Mouse (Mus musculus) left cerebral cortex, postnatal 36 days (tissue): ENCODE measurements around the gene Nin. TPM values are rescaled to one million over a fixed set of nuclear protein-coding genes. Genes with fewer than 3 reads are reported as not detected.
A peak's percentile ranks its signal among the peaks of the same experiment; 100 is the strongest.

Source experiments
- DNase-seq, 2 experiments: peaks; one replicate each; pipeline ENCODE4 v3.0.0; 2021 to 2022; ENCODE audit warnings: low spot score in 2 of 2, mixed read lengths in 1 of 2
- intact Hi-C: fragments of 180-260 bp; cut with DNase I; formaldehyde crosslinking; loops from one replicate; pipeline ENCODE4 v1.15.1; 2025
- total RNA-seq, 2 experiments: library from RNA; stranded (reverse); gene quantifications; 2 replicates each; pipeline ENCODE4 v1.2.3; 2021

The Nin gene
- total RNA-seq, 2 experiments from 2014 or later: 54.4 to 72.2 TPM

DNA sequence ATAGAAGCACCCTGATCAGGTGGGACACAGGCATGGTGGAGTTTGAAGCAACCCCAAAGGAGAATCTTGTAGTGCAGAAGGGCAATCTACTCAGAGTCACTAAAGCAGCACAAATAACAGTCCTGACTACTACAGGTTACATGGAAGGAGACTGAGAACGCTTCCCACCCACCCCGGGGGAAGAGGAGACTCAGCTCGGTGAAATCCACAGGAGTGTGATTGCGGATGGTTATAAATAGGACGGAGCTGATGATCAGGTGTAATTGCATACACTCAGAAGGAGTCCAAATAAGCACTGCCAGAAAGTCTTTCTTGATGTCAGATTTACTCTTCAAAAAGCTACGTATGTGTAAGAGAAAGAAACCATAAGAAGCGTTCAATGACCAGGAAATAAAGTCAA lies 15.6 kb downstream of the Nin start:
- intact Hi-C loops: no loop called here
- DNase-seq: no peak

DNA sequence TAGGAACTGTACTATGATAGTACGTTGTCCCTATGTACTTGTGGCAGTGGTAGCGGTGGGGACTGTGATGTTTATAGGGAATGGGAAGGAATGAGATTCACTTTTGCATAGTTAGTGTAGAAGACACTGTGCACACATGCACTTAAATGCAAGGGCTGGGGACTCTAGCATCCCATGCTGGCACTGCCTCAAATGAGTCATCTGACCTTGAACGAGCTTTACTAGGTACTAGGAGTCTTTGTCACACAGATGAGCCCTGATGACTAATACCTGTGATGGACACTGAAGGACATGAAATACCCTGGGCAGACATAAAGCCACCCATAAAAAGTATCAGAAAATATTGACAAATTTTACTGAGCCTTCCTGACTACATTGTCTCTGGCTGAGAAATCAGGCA lies 16.2 kb downstream of the Nin start:
- no peak for DNase-seq

DNA sequence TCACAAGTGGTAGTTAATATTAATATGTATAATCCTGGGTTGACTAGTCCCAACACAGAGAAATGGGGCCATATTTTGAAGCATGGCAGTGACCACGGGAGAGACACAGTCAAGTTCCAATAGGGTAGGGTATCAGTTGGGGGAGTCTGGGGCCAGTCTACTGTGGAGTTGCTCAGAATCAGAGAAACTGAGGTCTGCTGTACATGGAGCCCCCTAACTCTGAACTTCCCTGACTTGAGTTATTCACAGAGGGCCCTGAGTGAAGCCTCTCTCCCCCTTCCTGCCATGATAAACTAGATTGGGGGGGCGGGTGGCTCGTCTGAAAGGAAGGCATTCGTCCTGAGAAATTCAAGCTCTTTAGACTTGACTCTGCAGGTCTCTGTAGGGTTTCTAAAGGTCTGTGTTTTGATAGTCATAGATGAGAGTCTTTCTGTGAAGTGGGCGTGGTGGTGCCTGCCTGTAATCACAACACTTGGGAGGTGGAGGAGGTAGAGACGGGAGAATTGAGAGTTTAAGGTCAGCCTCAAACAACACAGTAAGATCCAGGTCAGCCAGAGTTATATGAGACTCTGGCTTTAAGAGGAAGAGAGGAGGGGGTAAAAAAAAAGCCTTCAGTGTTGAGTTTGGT lies 20.1 kb downstream of the Nin start:
- intact Hi-C loops: no loop called here
- no peak for DNase-seq

More for the DNA sequence above, 16.2 kb downstream of the Nin start:
- intact Hi-C loops: no loop called here

DNA sequence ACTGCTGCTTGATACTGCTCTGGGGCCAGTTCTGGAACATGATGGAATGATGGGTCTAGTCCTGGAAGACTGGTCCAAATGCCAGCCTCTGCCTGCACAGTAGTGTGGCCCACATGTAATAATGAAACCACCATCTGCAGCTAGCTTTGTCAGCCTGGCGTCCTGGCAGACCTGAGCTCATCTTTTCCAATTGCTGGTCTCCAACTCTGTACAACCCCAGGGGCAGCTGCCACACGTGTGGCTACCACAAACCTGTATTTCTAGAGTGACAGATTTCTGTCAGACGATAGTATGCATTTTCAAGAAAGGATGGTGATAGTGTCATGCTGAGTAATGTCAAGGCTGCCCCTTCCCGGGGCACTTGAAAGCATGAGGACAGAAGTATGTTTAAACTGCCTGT lies 25.2 kb downstream of the Nin start:
- intact Hi-C loops: no loop called here

DNA sequence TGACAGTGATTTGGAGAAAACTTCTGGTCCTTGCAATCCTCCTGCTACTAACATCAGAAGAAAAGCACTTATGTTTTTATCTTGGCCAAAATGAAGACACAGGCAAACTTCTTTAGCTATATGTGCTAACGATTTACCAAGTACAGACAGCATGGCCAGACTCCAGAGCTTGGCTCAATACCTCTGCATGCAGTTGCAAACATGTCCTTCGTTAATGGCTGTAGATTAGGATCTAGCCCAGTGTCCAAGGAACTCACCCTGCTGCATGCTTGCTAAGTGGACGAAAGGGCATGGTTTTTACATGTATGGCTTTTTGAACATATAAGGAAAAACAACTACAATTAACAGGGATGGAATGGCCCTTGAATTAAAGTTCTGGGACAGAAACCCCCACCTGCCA lies 28.2 kb downstream of the Nin start:
- DNase-seq: no peak
- intact Hi-C loops: no loop called here

More for the DNA sequence above, 25.2 kb downstream of the Nin start:
- DNase-seq: no peak

DNA sequence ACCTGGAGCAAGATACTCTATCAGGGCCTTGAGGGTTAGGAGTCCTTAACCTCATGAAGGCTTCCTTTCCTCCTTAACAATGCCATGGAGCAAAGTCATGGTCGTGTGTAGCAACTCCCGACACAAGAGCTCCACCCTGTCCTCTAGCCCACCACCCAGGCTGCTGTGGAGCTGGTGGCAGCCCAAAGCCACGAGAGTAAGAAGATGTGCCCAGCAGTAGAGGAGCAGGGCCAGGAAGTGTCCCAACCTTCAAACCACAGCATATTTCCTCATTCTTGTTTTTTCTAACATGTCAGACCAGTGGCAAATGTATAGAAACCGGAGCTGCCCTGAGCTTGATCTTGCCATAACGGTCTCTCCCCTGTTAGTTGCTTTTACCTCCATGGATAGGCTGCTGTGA lies 29.3 kb downstream of the Nin start:
- intact Hi-C loops: no loop called here
- no peak for DNase-seq

DNA sequence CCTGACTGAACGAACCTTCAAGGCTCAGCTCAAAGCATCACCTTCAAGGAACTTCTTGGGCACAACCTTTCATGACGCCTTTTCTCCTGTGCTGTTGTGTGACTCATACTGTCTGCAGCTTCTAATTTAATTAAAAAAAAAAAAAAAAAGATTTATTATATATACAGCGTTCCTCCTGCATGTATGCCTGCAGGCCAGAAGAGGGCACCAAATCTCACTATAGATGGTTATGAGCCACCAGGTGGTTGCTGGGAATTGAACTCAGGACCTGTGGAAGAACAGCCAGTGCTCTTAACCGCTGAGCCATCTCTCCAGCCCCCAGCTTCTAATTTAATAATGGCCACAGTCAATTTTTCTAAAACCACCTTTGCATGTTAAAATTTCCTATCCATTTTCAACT lies 29.8 kb downstream of the Nin start:
- DNase-seq: no peak
- intact Hi-C loops: no loop called here

DNA sequence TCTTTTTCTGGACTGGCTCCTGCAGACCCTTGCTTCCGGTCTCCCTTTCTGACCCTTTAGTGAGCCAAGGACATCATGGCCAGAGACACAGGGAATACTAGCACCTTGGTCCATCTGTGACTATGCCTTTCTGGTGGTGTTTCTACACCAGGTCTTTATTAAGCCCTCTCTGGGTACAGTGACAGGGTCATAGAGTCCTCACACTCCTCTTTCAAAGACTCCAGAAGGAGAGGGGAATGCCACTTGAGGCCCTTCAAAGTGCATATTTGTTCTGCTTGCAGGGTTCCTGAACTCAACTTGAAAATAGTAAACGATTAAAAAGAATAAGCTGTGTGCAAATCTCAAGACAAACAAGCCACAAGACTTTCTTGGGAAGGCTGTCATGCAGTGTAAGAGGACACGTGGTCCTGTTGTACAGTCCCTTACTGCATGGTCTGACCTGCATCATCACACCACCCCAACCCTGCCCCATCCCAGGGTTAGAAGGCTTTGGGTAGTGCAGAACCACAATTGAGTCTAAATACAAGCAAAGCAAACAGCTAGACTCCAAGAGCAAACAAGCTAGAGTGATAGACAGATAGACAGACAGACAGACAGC lies 30.5 kb downstream of the Nin start:
- intact Hi-C loops: no loop called here

DNA sequence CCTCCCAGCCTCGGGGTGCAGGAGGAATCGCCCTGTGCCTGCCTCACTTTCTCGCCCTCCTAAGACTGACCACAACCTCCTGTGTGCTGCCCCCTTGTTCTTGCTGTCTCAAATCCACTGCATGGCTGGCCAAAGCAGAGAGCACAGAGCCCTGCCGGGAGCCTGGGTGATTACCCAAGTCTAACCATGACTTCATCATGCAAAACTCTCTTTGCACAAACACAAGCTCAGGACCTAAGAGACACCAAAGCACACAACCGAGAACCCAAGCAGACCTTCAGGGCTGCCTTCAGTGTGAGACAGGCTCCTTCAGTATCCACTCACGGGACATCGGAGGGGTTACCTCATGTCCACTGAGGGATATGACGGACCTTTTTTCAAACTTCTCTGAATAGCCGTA lies 31.0 kb downstream of the Nin start:
- DNase-seq: no peak
- intact Hi-C loops: no loop called here

More for the DNA sequence above, 30.5 kb downstream of the Nin start:
- DNase-seq: no peak

DNA sequence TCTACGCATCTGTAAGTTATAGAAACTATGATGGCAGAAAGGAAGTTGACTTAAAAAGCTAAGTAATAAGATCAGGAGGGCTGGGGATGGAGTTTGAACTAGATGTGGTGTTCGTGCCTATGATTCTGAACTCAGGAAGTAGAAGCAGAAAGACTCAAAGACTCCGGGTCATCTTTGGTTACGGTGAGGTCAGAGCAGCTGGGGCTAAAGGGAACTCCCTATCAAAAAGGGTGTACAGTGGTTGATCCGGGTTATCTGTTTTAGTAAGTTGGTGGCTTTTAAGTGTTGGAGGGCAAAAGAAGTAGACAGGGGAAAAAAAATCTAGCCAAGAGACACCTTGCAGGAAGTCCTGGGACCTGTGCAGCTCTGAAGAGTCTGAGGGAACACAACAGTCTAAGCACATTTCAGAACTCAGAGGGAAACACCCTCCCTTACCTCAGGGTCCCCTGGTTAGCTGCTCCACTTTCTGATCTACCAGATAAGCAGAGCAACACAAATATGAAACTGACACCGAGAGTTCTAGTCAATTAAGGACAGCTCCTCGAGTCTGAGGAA lies 35.0 kb downstream of the Nin start:
- intact Hi-C loops: loop anchor here (5.0 kb wide), 1 partner anchor 34 kb away; the partner anchor contains the start of gene Nin
- no peak for DNase-seq

DNA sequence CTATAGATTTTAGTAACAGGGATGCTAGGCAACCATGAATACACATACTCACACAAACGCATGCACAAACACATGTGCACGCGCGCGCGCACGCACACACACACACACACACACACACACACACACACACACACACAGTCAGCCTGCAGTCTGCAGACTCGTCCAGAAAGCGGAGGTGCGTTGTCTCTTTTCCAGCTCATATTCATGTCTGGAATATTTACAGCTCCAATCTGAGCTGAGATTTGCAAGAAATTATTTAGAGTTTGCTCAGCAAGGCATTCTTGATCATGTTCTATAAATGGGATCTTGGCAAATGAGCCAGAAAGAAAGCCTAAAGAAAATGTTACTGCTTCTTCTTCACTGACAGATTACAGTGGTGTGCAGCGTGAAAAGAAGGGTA lies 37.0 kb downstream of the Nin start:
- DNase-seq: peak in 1 of 2 experiments; percentile 32
- intact Hi-C loops: loop anchor here (5.0 kb wide), 1 partner anchor 36 kb away; the partner anchor contains the start of gene Nin

DNA sequence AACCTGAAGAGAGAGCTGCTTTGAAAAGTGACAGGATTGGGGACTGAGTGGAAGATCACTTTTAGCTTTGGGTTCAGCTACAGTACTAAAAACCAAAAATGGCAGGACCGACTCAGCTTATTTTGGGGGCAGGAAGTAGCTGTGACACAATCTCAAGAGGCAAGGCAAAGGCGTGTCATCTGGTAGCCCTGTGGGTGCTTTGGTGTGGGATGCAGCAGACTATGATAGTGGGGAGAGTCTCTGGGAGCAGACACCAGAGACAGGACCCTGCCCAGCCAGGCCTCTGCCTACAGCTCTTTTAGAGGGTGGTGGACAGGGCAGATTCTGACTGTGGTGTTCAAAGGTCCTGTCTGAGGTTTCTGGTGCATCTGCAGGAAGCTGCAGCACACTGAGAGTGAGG lies 38.5 kb downstream of the Nin start:
- intact Hi-C loops: loop anchor here (5.0 kb wide), 1 partner anchor 37 kb away; the partner anchor contains the start of gene Nin
- DNase-seq: no peak

DNA sequence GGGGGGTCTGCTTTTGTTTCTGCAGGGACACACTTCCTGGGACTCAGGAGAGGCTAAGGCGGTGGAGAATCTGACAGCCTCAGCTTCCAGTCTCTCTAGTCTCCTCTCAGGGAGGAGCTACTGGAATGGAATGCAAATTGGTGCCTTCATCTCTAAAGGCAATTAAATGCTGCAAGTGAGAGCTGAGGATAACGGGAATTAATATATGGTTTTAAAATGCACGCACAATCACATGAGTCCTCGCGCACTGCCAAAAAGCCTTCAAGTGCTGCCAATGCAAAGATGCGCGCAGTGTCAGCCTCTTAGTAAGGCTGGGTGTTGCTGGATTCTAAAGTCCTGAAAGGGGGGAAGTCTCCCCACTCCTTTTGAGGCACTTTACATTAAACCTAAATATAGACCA lies 42.6 kb downstream of the Nin start:
- no peak for DNase-seq
- intact Hi-C loops: loop anchor here (5.0 kb wide), 1 partner anchor 76 kb away; no protein-coding TSS in a partner anchor

DNA sequence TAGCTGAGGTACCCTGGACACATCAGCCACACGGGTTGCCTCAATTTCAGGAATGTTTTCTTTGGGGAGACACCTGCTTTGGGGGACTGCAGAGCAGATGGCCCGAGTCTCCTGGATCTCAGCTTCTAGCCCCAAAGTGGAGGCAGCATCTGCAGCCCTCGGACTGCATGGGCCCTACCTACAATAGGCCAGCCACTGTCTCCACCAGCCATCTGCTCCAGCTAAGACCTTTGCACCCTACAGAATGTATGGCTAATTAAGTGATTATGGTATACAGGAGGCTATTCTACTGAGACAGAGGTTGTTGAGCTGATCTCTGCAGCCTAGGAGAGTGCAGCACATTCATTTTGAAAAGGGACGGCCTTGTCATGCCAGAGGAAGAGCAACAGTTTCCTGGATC lies 43.2 kb downstream of the Nin start:
- DNase-seq: no peak
- intact Hi-C loops: loop anchor here (5.0 kb wide), 1 partner anchor 77 kb away; no protein-coding TSS in a partner anchor

DNA sequence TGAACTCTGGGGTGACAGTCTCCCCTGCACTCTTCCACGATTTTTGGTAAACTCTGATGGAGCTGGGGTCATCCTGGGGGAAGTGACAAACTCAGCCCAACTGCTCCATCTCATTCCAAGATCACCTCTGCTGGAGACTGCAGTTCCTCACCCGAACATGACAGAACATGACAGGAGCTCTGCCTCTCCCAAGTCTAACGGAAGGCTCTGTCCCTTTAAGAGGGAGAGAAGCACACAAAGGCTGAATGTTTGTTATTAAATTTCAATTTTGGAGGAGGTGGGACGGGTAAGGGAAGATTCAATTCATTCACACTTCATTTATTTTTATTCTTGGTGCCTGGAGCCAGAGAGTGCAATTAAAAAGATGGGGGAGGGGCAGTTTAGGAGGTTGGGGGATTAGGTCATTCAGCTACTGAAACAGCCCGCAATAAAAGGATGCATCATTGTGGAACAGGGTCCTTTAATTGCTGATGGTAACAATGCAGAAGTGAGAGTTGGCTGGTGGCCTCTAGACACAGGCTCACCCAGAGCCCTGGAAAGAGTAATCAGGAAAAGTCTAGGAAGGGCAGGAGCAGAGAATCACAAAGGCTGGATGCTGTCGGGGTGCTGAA lies 44.8 kb downstream of the Nin start:
- no peak for DNase-seq
- intact Hi-C loops: no loop called here

DNA sequence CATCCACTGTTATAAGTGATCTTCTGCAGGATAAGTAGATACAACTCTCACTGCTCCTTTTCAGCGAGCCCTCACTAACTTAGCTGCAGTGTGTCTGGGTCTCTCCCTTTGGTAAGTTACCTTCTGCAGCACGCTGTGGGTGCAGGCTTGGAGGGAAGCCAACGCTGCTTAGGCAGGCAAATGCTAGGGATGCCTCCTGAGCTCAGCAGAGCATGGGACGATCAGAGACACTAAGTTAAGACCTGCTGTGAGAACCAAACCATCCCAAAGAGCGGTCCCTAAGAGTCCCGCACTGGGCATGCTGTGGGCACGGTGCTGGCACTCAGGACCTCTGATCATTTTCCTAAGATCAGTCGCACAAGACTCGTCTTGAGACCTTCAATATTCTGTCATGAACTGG lies 45.7 kb downstream of the Nin start:
- intact Hi-C loops: no loop called here
- DNase-seq: peak; percentile 47 to 62

DNA sequence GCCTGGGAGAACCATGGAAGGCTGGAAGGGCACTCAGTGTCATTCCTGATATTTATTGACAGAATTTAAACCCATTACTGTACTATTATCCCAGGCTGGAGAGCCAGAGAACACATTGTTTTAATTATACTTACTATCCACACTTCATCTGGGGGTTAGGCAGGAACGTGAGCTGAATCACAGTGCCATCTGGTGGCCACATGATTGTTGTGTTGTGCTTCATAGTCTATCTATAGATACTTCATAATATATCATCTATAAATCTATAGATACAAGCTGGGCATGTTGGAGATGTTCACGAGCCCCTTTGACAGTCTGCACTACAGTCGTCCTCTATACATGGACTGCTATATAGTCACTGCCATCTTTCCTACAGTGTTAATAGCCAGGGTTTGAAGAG lies 51.4 kb downstream of the Nin start:
- DNase-seq: no peak
- intact Hi-C loops: loop anchor here (5.0 kb wide), 1 partner anchor 100 kb away; no protein-coding TSS in a partner anchor

DNA sequence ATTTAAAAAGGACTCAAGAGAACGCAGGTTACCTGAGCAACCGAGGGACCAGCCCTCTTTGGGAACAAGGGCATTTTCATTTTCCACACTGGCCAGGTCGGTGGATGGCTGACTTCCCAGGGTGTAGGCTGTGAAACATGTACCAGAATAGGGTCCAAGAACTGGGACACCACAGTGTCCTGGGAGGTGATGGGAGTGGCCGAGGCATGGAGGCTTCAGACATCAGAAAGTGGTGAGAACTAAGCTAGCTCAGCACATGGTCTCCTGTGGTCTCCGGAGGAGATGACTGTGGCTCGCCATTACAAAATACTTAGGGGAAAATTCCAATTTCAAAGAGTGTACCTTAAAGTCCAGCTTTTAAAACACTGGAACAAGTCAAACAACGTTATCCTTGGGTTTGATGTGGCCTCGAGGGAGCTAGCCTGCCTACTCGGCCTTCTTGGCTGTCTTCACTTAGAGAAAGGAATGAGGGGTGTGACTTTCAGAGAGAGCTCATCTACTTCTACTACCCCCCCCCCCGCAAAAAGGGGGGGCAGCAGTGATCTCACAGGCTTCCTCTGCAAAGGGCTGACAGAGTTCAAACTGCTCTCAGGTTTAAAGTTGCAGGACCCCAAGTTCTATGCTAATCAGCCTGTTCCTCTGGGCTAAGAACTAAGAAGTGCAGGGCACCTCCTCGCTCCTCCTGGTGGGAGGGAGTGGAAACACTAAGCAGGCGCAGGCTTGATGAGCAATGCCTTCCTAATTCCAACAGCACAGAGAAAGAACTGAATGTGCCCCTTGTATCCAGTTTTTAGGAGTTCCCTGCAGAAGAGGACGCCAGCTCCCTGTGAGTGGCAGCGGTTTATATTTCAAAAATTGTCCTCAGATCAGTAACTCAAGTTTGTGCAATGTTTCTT lies 54.3 kb downstream of the Nin start:
- intact Hi-C loops: no loop called here
- DNase-seq: no peak

DNA sequence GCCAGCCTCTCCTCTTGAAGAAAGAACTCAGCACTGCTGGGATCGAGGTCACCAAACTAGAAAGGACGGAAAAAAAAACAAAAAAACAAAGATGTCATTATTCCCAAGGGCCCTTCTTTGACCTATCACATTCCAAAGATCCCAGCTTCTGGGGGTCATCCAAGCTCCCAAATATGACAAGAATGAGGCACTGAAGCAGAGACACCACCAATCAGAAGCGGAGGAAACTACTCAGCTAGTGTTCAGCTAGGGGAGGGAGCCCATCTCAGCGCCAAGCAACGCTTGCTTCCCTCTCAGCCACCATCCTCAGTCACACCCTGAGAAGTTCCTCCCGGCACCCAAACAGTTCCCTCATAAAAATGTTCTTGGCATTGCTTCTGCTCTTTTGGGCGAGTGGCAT lies 62.8 kb downstream of the Nin start:
- no peak for DNase-seq
- intact Hi-C loops: no loop called here

DNA sequence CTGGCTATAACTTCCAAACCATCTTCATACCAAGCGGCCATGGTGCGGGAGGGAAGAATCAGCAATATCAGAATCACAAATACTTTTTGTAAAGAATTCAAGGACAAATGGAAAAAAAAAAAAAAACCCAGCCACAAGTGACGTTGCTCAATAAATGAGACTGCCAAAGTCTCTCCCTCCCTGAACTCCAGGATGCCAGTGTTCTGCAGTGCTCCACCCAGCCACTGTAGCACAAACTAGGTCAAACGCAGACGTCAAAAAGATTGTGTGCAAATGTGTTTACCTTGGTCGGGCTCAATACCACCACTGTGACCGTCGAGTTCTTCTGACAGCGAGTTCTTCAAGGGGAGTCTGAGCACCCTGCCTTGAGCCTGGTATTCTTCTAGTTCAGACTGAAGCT lies 64.8 kb downstream of the Nin start:
- DNase-seq: no peak
- intact Hi-C loops: loop anchor here (10.0 kb wide), 2 partner anchors 64 to 314 kb away; partner anchors contain the start of gene Sav1
